Mouse (Mus musculus) layer of hippocampus, postnatal 10 days (tissue): Measurements from ENCODE around the gene Shmt1. TPM values are rescaled to one million over a fixed set of nuclear protein-coding genes. Genes with fewer than 3 reads are reported as not detected.
A peak's percentile ranks its signal among the peaks of the same experiment; 100 is the strongest.

ENCODE experiments used
- DNase-seq, 2 experiments: peaks; one replicate each; pipeline ENCODE4 v3.0.0; 2021; ENCODE audit warnings: low spot score in 2 of 2
- total RNA-seq, 2 experiments: library from RNA; stranded (reverse); gene quantifications; 2 replicates each; pipeline ENCODE4 v1.2.3; 2021

Gene Shmt1
- total RNA-seq, 2 experiments from 2014 or later = 3.9 to 7.1 TPM

DNA sequence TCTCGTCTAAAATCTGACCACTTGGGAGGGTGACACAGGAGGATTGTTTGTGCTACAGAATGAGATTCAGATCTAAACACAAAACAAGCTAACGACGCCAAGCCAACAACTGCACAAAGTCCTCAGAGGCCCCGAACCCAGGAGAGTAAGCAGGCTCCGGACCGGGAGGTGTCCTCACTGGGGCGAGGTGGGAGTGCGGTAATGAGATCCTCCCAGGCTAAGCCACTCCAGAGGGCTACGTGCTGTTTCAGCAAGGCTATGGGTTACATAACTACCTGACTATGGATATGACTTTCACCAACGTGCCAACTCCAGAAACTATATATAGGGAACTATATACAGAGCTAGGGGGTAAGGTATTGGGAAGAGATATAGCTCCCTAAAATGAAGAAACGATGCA, 15.2 kb downstream of the Shmt1 start:
- no peak for DNase-seq

DNA sequence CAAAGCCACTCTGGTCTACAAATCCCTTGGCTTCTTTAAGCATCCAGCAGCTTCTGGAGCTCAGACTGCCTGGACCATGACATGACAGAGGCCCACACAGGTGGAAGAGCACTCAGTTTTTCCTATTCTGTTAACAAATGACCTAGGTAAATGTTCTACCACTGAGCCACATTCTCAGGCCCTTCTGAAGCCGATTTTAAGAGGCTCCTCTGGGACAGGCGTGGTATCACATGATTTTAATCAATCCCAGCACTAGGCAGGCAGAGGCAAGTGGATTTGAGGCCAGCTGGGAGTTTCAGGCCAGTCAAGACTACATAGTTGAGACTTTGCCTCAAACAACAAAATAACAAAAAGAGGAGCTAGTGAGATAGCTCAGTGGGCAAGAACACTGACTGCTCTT, 21.0 kb downstream of the Shmt1 start:
- no peak for DNase-seq

DNA sequence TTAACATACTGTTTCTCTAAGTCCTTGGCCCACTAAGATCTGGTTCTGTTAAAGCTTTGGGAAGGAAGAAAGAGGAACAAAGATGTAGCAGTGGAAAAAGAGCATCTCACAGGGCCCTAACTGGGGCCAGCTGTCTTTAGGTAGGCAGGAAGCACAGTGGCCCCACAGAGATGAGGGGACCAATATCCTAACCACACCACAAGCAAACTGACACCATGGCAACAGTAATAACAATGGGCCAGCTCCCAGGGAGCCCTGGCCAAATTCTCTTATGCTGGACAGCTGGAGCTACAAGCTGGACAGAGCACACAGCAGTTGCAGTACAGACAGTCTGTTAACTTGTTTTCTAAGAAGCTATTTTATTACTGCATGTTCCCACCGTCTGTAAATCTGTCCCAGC, 23.9 kb downstream of the Shmt1 start:
- peak; percentile 16 to 19 for DNase-seq

DNA sequence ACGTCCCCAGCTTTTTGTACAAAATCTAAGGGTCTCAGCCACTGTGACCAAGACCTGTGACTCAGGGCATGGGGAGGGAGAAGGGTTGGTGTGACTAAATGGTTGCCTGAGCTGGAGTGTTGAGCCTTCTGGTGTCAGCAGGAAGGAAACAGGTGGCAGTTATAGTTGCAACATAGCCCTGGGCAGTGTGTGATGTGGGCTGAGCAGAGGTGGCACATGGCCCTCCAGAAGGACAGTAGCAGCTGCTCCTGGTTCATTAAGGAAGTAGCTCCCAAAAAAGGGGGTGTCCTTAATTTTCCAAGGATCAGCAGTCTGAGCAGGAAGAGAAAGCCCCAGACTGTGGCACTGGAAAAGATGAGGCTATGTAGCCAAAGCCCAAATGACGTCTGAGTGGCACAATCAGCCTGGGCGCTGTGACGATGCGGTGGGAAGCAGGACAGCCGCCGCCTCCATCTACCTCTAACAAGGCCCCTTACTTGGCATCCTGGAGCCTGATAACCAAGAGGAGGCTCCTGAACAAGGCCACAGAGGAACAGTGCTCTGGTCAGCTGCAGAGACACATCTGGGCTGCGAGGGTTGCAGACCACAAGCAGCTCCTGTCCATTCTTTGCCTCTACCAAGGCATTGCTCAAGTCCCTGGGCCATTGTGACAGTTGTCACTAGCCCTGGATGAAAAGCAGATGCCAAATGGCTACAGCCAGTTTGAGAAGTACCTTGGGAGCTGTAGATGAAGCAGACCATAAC, 27.2 kb downstream of the Shmt1 start:
- DNase-seq = no peak

DNA sequence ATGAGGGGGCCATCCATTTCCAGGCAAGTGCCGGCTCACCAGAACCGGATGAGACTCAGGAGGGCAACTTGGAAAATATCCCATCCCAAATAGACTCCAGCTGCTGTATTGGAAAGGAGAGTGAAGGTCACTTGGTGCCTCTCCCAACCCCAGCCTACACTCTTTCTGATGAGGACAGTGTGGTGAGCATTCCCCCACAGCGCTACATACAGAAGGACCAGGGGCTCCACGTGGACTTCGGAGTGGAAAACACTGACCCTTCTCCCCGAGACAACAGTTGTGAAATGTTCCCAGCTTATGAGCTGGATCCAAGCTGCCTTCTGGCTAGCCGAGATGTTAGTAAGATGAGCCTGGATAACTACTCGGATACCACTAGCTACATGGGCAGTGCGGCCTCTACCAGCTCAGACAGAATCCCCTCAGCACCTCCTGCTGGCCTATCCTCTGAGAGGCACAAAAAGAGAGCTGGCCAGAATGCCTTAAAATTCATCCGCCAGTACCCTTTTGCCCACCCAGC, 31.8 kb downstream of the Shmt1 start:
- no peak for DNase-seq

DNA sequence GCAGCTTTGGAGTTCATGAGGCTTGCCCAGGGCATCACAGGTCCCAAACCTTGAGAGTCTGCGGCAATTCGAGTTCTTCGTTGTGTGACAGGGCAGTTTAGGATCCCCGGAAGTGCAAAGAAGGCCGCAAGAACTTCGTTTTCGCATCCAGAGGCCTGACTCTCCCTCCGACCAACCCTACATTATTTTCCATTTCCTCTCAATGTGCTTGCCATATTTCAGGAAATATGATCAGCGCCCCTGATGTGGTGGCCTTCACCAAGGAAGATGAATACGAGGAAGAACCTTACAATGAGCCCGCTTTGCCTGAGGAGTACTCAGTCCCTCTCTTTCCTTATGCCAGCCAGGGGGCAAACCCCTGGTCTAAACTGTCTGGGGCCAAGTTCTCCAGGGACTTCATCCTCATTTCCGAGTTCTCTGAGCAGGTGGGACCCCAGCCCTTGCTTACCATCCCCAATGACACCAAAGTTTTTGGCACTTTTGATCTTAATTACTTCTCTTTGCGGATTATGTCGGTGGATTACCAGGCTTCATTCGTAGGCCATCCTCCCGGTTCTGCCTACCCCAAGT, 33.6 kb downstream of the Shmt1 start:
- no peak for DNase-seq

DNA sequence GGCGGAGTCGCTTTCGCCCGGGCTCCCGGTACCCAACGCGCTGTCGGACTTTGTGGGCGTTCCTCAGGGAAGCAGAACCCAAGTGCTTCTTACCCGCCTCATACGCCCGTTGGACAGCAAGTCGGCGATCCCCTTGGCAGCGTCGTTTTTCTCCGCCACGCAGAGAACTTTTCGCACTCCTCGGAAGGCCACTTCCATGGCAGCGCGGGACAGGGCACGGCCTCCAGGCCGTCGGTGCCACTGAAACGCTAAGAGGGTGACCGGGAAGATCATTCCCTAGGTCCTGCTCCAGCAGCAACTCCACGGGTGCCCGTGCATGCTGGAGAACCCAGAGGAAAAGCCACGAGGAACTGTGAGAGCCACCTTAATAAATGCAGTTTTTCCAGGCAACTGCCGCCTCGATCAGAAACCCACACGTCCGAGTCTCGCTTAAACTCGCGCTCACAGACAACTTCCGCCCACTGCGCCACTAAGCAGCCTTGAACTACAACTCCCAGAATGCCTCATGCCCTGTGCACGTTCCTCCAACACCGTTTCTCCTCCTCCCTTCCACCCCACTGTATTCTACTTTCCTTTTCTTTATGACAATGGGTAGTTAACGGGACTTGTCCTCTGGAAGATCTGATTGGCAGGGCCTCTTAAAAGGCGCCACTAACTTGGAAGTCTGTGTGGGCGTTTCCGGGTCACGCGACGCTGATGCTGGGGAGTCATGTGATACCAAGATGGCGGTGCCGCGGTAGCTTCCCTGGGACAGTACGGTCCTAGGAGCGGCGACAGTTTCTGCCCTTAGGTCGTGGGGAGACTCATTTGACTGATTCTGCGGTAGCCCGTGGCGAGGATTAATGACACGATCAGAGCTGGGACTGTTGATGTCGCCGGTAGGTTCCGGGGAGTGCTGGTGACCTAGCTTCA, 34.4 kb downstream of the Shmt1 start, which contains the start of the genes Top3a and Smcr8:
Gene Top3a, minus strand, starts transcription at position 537 of the 912 bp plus-strand sequence.
Gene Smcr8, plus strand, starts transcription at position 696 of the 912 bp plus-strand sequence.
- DNase-seq = peak; percentile 79 to 83

DNA sequence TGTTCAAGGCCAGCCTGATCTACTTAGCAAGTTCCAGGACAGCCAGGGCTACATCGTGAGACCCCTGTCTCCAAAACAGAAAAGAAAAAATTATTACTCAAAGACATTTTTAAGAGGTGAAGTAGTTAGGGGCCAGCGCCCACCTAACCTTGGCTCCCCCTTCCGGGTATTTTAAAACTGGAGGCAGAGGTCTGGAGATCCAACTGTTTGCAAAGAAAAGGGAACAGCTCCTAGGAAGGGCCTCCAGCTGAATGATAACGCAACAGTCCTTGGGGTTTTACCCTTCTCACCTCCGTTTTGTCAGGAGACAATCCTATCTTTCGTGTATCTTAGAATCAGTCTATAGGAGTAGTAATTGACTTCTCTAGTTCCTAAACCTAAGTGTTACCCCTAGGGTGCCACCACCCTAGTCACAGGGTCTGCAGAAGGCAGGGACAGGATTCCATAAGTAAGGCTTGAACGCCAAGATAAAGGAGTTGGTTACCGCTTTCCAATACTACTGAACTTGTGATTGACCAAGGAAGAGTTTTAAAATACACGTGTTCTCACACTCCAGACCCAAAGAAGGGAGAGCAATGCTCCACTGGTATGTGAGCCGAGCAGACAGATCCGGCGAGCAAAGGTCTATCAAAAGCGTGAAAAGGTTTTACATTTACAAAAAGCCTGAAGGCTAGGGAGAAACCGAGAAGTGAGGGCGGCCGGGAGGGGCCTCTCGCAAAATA, 35.2 kb downstream of the Shmt1 start:
- no peak for DNase-seq

DNA sequence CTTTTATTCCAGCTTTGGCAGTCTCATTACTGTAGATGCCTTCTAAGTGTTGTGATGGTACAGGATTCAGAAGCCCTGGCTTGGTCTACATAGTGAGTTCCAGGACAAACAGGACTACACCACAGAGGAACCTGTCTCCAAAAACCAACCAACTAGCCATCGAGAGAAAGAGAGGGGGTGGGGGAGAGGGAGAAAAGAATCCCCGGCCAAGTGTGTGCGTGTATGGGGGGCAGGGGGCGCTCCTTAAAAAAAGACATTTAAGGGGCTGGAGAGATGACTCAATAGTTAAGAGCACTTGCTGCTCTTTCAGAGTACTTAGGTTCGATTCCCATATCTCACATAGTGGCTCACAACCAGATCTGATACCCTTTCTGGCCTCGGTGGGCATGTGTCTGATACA, 35.9 kb downstream of the Shmt1 start:
- DNase-seq = no peak

DNA sequence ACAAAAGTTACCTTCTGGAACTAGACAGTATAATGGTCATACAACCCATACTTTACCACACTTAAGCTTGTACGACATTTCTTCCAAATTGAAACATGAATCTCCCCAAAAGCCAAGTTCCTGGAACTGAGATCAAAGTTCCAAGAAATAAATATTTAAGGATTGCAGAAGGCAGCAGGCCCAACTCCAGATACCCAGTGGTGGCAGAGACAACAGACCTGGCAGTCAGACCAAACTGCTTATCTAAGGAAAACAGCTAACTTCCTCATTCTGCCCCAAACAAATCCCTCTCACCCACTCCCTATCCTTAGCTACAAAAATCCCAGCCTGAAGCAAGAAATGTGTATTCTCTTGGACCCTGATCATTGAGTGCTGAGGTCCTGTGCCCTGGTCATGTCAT, 36.7 kb downstream of the Shmt1 start:
- no peak for DNase-seq

DNA sequence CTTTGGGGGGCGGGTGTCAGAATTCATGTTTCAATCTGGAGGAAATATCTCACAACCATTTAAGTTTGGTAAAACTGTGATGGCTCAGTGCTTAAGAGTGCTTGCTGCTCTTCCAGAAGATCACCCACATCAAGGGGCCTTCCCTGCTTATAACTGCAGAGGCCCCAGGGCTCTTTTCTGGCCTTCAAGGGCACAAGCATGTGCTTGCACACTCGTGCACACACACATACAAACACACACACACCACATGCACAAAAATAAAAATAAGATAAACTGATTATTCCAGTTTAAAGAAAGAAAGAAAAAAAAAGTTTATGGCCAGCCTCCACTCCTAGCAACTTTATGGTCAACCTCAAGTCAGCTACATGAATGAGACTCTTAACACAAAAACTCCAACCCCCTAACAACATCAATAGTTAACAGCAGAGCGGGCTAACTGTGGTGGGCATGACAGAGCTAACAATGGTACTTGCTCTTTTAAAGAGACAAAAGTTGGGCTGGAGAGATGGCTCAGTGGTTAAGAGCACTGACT, 37.3 kb downstream of the Shmt1 start:
- no peak for DNase-seq

DNA sequence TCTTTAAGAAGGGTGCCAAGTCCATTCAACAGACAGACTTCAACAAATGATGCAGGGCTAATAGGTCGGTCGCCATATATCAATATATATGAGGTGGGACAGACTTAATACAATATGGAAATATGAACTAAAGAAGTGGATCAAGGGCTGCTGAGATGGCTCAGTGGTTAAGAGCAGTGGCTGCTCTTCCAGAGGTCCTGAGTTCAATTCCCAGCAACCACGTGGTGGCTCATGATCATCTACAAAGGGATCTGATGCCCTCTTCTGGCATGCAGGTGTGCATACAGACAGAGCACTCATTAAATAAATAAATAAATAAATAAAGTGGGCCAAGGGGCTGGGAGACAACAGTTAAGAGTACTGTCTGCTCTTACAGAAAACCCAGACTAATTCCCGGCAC, 39.4 kb downstream of the Shmt1 start:
- DNase-seq = no peak

DNA sequence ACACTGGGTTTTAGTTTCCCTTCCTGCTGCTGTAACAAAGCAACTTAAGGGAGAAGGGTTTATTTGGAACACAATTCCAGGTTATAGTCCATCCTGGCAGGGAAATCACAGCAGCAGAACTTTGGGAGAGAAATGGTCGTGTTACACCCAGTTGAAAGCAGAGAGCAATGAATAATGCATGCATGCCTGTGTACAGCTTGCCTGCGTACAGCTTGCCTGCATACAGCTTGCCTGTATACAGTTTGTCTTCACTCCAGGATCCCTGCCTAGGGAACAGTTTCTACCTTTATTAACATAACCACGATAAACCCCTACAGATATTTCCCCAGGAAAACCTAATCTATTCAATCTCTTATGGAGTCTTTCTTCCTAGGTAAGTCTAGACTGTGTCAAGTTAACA, 40.7 kb downstream of the Shmt1 start:
- DNase-seq = no peak

DNA sequence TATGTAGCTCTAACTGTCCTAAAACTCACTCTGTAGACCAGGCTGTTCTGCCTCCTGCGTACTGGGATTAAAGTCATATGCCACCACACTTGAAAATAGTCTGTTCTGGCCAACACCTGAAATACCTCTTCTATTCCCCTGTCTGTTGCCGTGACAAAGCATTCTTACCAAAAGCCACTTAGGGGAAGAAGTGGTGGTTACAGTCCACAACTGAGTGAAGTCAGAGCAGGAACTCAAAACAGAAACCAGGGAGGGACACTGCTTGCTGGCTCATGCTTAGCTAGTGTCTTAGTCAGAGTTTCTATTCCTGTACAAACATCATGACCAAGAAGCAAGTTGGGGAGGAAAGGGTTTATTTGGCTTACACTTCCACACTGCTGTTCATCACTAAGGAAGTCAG, 42.2 kb downstream of the Shmt1 start:
- no peak for DNase-seq

DNA sequence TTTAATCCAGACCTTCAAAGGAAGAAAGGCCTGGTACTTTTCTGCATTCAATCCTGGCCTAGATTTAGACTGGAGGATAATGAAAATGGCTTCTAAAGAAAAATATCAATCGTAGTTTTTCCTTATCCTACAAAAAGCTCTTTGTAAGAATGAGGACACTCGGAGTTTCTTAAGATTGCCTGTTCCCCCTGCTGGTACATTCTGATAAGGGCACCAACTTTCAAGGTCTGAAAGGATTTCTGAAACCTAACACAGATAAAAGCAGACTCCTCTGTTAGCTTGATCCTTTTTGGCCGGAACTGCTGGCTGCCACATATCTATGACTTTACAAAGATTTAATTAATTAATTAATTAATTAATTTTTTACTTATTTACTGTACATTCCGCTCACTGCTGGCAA, 44.5 kb downstream of the Shmt1 start:
- no peak for DNase-seq

DNA sequence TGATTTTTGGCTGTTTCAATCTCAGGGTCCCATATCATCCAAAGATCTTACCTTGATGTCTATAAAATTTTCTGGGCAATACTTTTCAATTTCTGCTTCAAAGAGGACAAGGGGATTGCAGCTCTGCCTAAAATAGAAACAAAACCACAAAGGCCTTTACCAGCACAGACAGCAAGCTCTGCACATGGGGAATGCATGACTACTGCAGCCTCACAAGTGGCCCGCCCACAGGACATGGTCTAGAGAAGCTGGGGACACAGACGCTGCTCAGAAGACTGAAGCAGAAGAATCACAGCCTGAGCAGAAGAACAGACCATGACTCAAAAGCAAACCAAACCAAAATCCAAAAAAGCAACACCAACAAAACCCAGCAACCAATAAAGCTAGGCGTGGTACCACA, 49.8 kb downstream of the Shmt1 start:
- no peak for DNase-seq

DNA sequence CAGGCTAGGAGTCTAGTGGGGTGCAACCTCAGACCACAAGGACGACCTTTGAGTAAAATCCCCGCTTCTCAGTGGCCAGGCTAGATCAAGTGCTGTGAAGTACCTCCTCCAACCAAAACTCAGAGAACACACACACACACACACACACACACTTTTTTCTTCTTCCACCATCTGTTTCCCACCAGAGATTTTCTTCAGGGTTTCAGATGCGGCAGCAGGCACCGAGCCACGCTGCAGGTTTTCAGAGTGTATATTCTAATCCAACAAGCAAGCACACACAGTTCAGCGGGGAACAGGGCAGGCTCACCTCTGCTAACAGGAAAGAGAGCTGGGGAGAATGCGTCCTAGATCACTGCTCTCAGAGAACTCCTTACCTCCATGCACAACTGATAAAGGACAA, 55.9 kb downstream of the Shmt1 start:
- no peak for DNase-seq

DNA sequence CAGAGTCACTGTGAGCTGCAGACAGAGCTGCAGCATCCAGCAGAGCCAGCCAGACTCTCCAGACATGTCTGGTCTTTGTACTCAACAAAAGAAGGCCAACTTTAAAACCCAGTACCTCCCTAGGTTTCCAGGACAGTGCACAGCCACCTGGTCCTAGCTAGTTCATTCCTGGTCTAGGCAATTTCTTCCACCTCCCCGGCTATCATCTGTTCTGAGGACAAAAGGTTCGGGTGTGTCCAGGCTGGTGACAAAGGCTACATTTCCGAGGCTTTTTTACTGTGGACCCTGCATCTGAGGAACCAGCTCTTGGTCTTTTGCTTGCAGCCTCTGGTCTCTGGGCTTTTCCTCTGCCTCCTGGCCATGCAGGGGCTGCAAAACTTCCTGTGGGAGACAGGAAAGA, 71.2 kb downstream of the Shmt1 start:
- DNase-seq = no peak
